Mouse (Mus musculus): ENCODE data around the gene Platr17.
"Not testable (repeated sequence)": the region's sequence is repeated elsewhere in the genome, so short reads cannot be mapped to it uniquely, and the experiment has no call there.

The Platr17 gene

DNA sequence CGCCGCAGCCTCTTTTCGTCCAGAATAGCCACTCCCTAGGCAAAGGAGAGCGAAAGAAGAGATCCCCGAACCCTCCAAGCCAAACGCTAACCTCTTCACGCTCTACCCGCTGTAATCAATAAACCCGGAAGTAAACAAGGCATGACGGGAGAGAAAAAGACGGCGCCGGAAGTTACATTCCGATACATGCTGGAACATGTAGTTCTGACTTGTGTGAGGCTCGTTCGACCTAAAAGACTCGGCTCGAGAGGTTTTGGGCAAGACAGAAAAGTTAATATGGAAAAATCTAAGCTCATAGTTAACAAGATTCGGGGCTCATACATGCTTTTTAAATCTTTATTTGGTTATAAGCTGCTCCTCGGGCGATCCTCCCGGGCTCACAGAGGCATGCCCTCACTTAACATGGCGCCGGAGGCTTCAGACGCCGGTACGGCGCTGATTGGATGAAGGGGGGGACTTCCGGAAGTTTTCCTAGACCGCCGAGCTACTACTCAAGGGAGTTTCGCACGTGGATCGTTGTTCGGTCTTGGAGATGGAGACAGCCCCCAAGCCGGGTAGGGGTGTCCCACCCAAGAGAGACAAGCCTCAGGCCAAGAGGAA lies 35.4 kb downstream of the Platr17 start, which contains the start of the genes Pfdn6 and Wdr46:
TSS of gene Pfdn6 (minus strand) at position 138 of the 600 bp plus-strand sequence.
TSS of gene Wdr46 (plus strand) at position 455 of the 600 bp plus-strand sequence.
- DNase-seq (ENCODE audit: low read depth, low spot score) = peak; percentile 95

DNA sequence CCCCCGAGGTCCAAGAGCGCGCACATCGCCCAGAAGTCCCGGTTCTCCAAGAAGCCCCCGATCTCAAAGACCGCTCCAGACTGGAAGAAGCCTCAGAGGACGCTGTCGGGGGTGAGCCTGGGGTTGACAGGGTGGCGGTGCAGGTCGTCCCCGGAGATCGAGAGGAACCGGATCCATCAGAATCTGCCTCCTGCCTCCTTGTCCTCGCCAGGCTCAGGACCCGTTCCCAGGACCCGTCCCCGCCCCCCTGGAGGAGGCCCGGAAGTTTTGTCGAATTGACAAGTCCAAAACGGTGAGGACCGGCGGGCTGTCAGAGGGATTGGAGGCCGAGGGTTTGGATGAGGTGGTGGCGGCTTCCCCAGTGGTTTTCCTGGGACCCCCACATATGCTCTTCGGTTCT lies 36.0 kb downstream of the Platr17 start:
- peak; percentile 51 for DNase-seq (ENCODE audit: low read depth, low spot score)

DNA sequence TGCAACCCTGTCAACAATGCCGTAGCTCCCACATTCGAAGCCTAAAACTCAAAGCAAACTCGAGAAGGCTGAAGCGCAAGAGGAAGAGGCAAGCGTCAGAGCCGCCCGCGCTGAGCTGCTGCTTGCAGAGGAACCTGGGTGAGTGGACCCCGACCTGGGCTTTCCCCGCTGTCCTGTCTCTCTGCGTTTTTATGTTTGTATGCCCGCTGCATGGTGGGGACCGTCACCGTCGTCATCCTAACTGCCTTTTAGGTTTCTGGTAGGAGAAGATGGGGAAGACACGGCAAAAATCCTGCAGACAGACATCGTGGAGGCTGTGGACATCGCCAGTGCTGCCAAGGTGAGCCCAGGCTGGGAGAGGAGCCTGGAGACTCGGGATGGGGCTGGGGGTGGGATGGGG lies 36.4 kb downstream of the Platr17 start:
- DNase-seq (ENCODE audit: low read depth, low spot score) = no peak

DNA sequence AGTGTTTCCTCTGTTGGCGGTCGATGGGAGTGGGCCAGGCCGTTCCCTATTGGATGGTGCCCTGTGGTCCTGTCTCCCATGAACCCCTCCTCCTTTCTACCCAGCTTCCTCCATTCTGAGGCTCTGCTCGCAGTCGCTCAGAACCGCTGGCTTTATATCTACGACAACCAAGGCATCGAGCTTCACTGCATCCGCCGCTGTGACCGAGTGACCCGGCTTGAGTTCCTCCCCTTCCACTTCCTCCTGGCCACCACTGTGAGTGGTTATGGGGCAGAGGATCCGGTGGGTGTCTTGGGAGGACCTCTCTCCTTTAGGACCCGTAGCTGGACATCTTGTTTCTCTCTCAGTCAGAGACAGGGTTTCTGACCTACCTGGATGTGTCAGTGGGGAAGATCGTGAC lies 38.5 kb downstream of the Platr17 start:
- peak; percentile 17 for DNase-seq (ENCODE audit: low read depth, low spot score)

DNA sequence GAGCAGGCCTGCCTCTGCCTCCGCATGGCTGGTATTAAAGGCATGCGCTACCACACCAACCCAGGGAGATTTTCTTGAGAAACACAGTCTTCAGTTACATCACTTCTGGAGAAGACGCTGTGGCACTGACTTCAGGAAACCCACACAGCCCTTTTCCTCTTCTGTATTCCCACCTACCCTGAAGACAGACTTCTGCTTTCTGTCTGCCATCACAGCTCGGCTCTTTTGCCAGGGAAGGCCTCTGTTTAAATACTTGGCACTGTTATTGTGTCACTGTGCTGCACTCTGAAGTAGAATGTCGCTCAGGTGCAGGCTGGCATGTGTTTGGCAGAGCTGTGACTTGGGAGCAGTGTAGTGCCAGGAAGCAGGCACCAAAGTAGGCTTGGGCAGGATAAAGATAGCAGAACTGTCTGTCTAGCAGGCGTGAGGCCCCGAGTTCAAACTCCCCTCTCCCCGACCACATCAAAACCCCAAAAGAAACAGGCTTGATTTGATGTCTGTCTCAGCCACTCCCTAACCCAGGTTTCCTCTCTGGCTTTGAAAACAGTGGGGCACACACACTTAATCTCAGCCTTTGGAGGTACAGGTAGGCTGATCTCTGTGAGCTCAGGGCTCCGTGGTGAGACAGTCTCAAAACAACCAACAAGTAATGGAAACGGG lies 42.6 kb downstream of the Platr17 start:
- DNase-seq (ENCODE audit: low read depth, low spot score) = no peak

DNA sequence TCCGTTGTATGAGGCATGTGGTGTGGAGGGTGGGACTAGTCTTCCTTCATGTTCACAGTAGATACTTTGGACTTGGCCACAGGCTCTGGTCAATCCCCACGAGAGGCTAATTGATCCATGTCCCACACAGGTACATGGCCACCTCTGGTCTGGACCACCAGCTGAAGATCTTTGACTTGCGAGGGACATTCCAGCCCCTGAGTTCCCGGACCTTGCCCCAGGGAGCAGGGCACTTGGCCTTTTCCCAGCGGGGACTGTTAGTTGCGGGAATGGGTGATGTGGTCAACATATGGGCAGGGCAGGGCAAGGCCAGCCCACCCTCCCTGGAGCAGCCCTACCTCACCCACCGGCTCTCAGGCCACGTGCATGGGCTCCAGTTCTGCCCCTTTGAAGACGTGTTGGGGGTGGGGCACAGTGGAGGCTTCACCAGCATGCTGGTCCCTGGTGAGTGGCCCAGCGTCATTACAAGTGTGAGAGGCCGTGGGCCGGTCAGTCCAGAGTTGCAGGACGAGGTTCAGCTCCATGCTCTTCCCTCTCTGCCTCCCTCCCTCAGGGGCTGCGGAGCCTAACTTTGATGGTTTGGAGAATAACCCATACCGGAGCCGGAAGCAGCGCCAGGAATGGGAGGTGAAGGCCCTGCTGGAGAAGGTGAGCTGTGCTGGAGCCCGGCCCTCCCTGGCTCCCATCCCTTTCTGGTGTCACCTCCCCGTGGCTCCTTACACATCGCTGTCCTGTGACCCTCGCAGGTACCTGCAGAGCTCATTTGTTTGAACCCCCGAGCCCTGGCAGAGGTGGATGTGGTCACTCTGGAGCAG lies 43.4 kb downstream of the Platr17 start:
- no peak for DNase-seq (ENCODE audit: low read depth, low spot score)

DNA sequence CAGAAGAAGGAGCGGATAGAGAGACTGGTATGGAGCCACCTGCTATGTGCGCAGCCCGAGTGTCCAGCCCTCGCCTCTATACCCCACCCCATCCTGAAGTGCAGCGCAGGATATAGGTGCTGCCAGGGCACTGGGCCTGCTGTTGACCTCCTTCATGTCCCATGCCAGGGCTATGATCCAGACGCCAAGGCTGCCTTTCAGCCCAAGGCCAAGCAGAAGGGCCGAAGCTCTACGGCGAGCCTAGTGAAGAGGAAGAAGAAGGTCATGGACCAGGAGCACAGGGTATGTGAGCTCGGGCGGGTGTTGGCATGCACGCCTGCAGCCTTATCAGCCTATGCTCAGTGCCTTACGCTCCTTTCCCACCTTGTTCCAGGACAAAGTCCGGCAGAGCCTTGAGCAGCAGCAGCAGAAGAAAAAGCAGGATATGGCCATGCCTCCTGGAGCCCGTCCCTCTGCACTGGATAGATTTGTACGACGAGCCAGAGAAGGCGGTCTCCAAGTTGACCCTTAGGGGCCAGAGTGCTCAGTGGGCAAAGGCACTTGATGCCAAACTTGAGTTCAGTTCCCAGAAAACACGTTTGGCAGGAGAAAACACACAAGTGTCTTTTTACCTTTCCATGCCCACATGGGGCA lies 44.1 kb downstream of the Platr17 start:
- DNase-seq (ENCODE audit: low read depth, low spot score) = no peak

DNA sequence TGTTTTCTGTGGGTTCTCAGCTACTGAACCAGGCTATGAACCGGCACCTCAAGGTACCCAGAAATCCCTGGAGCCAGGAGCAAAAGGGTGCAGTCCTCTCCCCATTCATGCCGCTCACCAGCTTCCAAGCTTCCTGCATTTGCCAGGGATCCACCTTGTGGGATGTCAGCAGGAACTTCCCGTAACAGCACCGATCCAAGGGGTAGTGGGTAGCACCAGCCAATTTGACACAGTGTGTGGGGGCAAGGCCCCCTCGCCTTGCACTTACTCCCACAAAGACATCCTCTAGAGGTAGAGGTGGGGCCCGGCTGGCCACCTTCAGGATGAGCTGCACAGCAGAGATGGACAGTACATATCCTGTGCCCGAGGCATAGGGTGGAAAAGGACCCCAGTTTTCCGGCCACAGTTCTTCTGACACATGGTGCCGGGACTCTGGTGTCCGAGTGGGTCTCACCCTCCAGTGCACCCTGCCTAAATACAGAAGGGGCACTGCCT lies 45.2 kb downstream of the Platr17 start:
- DNase-seq (ENCODE audit: low read depth, low spot score) = peak; percentile 22

DNA sequence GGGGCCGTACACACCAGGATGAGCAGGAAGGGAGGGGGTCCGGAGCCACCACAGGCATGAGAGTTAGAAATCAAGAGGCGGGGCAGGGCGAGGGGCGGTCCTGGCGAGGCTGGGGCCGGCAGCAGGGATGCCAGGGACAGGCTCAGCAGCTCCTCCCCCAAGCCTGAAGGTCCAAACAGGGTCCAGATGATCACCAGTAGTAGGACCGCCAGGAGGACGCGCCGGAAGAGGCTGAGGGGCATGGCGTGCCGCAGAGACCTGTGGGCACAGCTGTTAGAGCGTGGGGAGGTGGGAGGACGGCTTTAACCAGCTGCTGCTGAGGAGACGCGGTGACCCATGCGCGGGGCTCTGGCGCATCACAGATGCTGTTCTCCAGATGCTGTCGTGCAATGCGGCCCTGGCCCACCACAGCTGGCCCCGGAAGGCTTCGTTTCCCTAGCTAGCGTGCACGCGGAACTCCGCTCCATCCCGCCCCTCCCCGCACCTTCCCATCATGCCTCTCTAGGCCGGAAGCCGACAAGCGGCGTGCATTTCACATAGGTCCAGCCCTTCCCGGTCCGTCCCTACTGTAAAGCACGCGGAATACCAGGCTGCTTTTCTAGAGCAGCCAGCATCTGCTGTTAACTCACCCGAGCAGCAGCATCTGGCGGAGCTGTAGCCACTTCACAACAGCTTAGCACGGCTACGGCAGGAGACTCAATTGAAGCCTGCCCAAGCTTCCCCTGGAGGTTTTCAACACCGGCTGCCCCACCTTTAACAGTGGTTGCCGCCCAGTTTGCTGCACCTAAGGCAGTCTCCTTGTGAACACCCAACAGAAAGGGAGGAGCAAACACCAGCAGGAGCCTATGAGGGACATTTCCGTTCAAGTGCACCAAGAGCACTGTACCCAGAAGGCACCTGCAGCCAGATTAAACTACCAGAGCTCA lies 46.3 kb downstream of the Platr17 start, which contains the start of gene B3galt4:
TSS of gene B3galt4 (minus strand) at position 468 of the 926 bp plus-strand sequence.
- peak; percentile 96 for DNase-seq (ENCODE audit: low read depth, low spot score)

DNA sequence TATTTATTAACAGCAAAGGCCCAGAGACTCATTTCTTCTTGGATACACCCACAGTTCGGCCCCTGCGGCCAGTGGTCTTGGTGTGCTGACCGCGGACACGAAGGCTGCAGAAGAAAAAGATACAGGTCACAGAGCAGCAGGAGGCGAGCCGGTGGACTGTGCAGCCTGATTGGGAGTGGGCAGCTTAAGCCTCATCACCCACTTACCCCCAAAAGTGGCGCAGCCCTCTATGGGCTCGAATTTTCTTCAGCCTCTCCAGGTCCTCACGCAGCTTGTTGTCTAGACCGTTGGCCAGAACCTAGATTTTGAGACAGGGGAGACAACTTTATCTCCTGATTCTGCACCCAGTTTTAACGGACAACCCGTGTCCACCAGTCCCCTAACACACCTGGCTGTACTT lies 47.1 kb downstream of the Platr17 start:
- not testable (repeated sequence) for DNase-seq (ENCODE audit: low read depth, low spot score)

DNA sequence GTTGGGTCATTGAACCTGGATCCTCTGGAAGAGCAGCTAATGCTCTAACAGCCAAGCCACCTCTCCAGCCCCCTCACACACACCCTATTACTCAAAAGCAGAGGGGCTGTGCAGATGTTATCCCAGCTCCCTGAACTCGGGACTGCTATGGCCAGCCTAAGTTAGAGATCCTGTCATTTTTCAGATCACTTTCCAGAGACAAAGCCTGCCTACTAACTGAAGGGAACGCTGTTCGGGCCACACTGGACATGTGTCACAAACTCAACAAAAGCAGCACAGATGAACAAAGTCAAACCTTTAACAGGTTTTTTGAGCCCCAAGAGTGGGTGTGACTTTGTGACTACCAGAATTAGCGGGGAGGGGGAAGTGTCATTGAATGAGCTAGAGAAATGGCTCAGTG lies 47.9 kb downstream of the Platr17 start:
- peak; percentile 32 for DNase-seq (ENCODE audit: low read depth, low spot score)

DNA sequence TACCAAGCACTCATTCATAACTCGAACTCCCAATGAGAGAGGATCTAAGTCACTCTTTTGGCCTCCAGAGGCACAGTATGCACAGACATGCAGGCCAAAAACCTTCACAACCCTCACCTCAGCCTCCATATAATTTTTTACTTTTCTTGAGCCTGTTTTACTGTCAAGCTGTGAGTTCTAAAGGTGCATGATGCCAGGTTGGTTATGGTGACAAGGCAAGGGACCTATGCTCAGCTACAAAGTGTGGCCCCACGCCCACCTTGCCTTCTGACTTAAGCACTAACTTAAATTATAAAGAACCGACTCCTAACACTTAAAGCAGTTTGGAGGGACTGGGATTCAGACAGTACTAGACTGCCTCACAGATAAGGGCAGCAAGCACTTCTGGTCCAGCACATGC lies 48.4 kb downstream of the Platr17 start:
- peak; percentile 21 for DNase-seq (ENCODE audit: low read depth, low spot score)

DNA sequence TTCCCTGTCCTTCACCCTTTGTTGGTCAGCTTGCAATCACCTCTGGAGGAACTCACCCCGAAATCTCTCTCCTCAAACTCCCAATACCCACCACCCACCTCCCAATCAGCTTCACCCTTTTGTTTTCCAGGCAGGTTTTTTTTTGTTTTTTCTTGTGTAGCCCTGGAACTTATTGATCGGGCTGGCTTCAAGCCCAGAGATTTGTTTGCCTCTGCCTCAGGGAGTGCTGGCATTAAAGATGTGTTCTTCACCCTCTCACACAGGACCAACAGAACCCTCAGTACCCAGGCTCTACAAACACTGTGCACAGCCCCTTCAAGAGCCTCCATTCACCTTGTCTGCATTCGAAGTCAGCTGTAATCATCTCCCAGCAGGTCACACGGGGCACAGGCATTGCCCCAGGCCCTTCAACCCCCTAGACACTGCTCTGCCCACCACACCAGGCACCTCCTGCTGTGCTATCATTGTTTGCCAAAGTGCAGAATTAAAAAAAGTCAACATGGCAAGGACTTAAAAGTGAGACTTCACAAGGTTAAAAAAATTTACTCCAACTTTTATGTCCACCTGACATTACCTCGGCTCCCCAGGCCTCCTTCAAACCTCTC lies 49.1 kb downstream of the Platr17 start:
- DNase-seq (ENCODE audit: low read depth, low spot score) = peak; percentile 26

DNA sequence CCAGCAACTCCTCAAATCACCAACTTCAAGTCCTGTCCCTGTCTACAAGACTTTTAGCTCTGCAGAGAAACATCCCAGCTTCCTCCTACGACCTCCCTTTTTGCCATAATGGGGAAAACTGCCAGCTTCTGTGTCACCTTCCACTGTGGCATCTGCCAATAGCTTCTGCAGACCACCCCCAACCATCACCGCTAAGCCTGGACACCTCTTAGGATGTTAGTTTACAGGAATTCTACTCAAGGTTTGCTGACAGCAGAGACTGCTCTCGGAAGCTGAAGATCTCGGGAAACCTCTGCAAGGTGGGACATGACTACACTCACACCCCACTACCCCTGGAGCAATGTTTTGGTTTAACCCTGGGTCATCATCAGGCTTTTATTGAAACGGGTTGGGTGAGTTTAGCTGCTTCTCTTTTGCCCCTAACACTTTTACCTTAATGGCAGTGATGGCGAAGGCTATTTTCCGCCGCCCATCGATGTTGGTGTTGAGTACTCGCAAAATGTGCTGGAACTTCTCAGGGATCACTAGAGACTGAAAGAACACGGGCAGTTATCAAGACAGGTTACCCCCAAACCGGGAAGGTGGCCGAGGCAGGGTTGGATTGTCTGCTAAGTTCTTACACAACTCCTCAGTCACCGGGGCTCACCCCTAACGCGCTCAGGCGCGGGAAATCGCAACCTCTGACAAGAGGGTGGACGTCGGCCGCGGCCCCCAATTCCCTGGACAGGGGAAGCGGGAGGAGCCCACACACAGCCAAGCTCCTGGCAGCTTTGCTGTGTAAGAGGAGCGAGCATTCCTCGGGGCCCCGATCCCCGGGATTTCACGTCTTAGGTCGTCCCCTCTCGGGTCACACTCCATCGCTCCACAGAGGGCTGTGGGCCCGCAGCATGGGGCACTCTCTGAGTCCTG lies 50.0 kb downstream of the Platr17 start:
- peak; percentile 32 for DNase-seq (ENCODE audit: low read depth, low spot score)

DNA sequence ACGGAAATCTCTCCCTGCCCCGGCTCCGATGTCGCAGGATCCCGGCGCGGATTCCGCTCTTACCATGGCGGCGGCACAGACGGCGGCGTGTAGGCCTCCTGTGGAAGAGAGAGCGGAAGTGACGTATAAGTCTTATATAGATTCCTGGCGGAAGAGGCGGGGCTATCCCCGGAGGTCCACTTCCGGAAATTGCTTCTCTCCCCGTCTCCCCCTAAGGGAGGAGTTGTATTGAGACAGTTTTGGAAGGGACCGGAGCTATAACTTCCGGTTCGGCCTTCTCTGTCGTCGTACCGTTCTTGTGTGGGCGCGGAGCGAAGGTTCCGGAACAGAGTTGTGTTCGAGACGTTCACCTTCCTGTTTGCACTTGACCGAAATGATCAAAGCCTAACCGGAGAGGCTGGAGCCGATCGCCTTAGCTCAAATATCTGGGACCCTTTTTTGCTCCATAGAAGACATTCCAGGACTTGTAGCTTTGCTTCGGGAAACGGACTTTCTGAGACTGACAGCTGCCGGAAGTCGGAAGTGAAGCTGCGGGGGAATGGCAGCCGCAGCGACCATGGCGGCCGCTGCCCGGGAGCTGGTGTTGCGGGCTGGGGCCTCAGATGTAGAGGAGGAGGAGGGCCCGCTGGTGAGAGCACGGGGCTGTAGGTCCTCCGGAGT lies 50.8 kb downstream of the Platr17 start, which contains the start of the genes Vps52 and Rps18:
TSS of gene Vps52 (plus strand) at position 258 of the 660 bp plus-strand sequence.
TSS of gene Rps18 (minus strand) at position 447 of the 660 bp plus-strand sequence.
- DNase-seq (ENCODE audit: low read depth, low spot score) = peak; percentile 98
